Mouse (Mus musculus) layer of hippocampus, postnatal 14 days (tissue): Measurements from ENCODE around the gene Gorasp1. TPM values are rescaled to one million over a fixed set of nuclear protein-coding genes. Genes with fewer than 3 reads are reported as not detected.

ENCODE experiments used
- DNase-seq, 2 experiments: peaks; one replicate each; pipeline ENCODE4 v3.0.0; 2021 to 2022; ENCODE audit warnings: low spot score in 2 of 2, mixed read lengths in 1 of 2
- total RNA-seq, 2 experiments: library from RNA; stranded (reverse); gene quantifications; 2 replicates each; pipeline ENCODE4 v1.2.3; 2021

Gene Gorasp1
- total RNA-seq, 2 experiments from 2014 or later, result 33.2 to 34.1 TPM

GRCm38 (mm10) chr9:119938496-119938895 is 1.1 kb upstream of the Gorasp1 start:
- no peak for DNase-seq

DNA sequence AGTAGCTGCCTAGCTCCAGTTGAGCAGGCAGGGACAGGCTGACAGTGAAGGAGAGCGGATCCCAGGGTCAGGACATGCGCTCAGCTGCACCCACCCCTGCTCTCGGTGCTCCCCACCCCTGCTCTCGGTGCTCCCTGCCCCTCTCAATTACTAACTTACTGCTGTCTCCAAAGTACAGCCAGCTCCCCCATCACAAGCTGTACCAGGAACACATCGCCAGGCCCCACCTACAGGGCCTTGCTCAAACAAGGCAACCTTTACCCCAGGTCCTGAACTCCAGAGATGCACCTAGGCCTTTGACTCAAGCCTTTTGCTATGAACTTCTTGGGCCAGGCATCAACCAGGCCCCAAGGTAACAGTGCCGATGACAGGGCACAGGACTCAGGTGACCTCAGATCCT is 3.7 kb downstream of the Gorasp1 start:
- DNase-seq, result no peak

- no peak for DNase-seq
Measured at GRCm38 (mm10) chr9:119932358-119932757, 5.0 kb downstream of the Gorasp1 start.

DNA sequence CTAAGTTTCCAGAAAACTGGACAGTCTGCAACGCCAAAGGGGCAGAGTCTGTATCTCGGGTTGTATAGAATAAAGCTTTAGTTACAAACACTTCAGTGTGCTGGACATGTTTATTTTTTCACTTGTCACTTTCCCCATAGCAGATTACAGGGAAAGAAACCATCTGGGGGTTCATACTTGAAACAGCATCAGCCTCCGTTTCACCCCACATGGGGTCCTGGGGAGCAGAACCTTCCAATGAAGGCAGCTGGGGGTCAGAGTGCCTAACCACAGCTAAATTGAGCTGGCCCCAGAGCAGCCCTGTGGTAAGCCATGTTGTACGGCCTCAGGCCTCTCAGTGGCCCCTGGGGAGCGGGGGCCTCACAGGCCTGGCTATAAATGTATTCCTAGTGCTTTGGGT is 10.9 kb downstream of the Gorasp1 start:
- no peak for DNase-seq

- no peak for DNase-seq
Measured at GRCm38 (mm10) chr9:119925729-119926128, 11.6 kb downstream of the Gorasp1 start.

DNA sequence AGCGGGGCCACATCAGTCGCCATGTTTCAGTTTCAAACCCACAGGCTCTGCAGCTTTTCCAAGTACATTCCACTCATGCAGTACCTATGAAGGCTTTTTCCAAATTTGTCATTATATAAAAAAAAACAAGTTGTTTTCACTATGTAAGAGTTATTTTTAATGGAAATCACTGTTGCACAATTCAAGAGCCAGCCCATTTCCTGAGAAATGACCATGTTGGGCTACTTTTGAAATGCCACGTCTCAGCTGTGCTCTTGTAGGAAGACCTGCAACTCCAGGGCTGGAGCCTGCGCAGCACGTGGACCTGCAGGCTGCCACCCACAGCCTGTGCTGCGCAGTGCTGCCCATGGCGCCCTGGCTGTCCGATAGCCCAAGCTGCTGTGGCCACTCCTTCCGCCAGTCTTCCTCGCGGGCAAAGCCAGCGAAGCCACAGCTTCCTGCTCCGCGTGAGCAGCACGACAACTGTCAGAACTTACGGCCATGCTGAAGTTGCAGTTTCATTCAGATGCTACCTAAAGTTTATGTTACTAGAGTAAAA is 12.2 kb downstream of the Gorasp1 start:
- DNase-seq, result no peak

GRCm38 (mm10) chr9:119923462-119923861 is 13.9 kb downstream of the Gorasp1 start:
- no peak for DNase-seq

GRCm38 (mm10) chr9:119919858-119920257 is 17.5 kb downstream of the Gorasp1 start:
- no peak for DNase-seq

GRCm38 (mm10) chr9:119913087-119913838 is 24.1 kb downstream of the Gorasp1 start:
- DNase-seq, result no peak

DNA sequence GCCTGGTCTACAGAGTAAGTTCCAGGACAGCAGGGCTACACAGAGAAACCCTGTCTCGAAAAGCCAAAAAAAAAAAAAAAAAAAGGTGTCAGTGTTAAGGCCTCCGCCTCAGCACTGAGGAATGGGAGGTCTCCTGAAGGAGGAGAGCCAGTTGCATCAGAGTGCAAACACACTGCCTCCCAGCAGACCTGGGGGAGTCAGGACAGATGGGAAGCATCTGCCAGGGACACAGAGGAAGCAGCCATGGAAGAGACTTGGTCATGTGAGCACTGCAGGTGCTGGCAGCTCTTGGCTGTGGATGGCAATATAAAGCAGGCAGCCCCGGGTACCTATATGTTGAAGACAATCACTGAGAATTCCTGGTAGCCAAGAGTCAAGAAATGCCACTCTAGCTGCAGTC is 27.4 kb downstream of the Gorasp1 start:
- DNase-seq, result no peak

DNA sequence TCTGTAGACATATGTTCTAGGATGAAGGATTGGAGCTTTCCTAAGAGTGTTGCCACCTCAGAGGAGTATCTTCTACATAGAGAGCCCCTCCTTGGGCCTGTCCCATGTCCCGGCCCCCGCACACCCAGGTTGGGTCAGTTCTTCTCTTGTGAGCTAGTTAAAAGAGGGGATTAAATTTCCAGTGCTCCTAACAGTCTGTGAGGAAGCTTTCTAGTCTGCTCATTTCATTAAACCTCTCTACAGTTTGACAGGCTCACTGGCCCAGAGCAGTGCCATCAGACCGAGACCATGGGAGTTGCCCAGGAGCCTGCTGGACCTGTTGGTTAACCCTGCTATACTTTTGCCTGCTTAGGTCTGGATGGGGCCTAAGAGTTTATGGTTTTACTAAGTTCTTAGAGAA is 28.7 kb downstream of the Gorasp1 start:
- no peak for DNase-seq

GRCm38 (mm10) chr9:119902410-119903151 is 34.8 kb downstream of the Gorasp1 start:
- no peak for DNase-seq

DNA sequence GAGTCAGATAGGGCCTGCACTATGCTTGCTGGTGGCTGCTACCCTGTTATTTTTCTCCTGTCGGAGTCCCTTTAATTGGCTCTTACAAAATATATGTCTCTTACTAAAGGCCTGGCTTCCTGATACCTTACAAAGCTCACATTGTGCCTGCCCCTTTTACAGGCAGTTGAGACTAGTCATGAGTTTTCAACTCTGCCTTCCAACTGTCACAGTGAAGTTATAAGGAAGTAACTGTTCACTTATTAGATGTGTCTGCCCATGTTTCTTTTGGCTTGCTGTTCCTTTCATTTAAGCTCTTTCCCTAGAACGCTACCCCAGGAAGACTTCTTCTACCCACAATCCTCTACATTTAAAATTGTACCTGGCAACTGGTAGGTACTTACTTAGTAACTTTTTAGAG is 37.9 kb downstream of the Gorasp1 start:
- no peak for DNase-seq

DNA sequence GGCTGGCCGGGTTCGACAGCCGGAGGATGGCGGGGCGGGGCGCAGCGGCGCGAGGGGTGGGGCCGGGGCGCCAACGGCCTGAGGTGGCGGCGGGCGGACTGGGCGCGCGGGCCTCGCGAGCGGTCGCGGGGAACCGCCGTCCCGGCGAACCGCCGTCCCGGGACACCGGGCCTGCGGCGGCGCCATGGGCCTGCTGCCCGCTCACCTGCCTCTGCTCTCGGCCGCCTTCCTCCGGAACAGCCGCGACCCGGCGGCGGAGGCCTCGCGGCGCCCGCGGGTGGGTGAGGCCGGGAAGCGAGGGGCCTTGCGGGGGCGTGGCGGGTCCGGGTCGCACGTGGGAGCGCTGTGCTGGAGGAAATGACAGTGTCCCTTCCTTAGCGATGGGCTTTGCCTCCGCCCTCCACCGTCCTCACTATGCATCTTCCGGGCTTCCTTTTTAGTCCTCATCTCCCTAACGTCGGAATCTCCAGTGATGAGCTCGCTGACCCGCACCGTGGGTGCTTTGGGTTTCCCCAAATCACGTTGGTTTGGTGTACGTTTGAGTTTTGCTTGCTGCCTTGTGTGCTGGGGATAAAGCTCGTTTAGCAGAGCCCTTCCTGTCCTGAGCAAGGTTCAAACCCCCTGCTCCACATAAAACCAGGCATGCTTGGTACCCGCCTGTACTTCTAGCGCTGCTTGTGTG is 42.2 kb downstream of the Gorasp1 start:
- no peak for DNase-seq

DNA sequence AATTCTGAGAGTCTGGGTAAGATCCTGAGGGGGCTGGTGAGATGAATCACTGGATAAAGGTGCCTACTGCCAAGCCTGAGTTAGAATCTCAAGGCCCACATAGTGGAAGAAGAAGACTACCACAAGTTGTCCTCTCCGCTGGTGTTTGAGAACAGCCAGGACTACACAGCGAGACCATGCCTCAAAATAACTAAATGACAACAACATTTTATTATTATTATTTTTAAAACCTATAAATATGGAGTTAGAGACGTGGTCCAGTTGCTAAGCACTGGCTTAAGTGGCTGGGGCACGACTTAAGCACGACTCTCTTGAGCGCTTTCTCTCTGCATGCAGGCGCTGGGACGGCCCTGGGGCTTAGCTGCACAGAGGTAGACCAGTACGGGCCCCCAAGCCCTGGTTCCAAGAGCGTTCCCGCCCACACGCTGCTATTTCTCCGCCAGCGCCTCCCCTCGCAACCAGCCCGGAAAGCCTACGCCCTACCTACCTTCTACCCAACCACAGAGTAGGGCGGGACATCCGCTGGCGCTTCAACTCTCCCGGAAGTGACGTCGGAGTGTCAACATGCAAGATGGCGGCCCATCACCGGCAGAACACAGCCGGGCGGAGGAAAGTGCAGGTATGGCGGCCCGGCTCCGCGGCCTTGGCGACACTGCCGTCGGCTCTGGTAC is 42.9 kb downstream of the Gorasp1 start, which contains the start of gene Wdr48:
Gene Wdr48 (plus strand): TSS at position 540 of the 671 bp plus-strand sequence.
- peak; percentile 96 to 99 for DNase-seq

GRCm38 (mm10) chr9:119893881-119894280 is 43.5 kb downstream of the Gorasp1 start:
- DNase-seq, result no peak

DNA sequence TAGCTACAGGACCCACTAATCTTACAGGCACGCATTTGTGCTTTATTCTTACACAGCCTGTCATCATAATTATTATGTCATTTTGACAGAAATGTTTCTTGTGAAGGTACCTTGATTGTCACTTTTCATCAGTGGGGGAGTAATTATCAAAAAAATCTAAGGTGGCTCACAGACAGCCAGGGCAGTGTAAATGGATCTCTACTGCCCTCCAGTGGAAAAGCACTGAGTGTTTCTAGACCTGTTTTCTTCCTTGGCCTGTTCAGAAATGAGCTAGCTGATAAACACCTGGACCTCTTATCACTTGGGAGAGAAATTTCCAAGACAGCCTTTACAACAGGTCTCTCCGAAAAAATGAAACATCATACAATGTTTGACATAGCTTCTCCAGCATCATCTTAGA is 46.7 kb downstream of the Gorasp1 start:
- DNase-seq, result peak; percentile 28 to 54

DNA sequence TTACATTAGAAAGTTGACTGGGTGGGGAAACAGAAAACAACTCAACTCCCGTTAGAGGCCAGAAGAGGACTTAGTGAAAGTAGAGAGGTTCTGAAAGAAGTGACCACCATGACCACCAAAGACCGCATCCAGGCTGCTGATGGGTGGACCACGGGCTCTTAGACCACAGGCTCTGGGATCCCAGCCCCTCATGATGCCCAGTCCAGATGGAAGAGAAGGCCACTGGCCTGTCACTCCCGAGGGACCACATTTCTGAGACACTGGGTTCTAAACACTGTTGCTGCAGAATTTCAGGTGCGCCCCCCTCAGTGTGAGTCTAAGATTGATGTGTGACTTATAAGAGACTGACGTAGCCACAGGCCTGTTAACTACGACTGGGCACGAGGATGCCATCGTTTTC is 47.9 kb downstream of the Gorasp1 start:
- no peak for DNase-seq

DNA sequence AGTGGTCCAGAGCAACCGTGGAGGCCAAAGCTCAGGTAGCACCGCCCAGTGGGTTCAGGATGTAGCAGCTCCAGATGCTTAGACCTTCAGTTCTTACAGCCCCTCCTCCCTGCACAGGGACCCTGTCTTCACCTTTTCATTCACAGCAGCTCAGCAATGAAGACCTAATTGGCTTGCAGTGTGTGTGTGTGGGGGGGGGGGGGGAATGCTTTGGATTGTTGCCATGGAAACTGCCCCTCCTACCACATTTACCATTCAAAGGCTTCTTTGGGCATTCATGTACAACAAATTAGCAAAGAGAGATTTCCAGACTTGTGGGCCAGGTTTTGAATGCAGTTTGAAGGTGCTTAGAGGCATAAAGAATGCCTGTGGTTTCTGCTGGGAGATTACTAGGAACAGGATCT is 48.5 kb downstream of the Gorasp1 start:
- DNase-seq, result no peak

- DNase-seq, result no peak
Measured at GRCm38 (mm10) chr9:119887144-119887901, 50.0 kb downstream of the Gorasp1 start.
